Mouse (Mus musculus) olfactory bulb, adult 2 months (tissue): ENCODE data around the gene Twf2.
A peak's percentile ranks its signal among the peaks of the same experiment; 100 is the strongest.

ENCODE experiments used
- CTCF ChIP-seq: fragments of 200-500 bp; IDR thresholded peaks from 2 replicates; pipeline ENCODE4 v1.5.1; 2012; ENCODE audit warnings: low read depth, mild to moderate bottlenecking, low read length, moderate library complexity; ENCODE audit not compliant: insufficient read depth
- POLR2A ChIP-seq: fragments of 200-500 bp; IDR thresholded peaks from 2 replicates; pipeline ENCODE4 v1.6.1; 2012; ENCODE audit warnings: mild to moderate bottlenecking, low read depth, low read length, moderate library complexity; ENCODE audit not compliant: insufficient read depth

DNA sequence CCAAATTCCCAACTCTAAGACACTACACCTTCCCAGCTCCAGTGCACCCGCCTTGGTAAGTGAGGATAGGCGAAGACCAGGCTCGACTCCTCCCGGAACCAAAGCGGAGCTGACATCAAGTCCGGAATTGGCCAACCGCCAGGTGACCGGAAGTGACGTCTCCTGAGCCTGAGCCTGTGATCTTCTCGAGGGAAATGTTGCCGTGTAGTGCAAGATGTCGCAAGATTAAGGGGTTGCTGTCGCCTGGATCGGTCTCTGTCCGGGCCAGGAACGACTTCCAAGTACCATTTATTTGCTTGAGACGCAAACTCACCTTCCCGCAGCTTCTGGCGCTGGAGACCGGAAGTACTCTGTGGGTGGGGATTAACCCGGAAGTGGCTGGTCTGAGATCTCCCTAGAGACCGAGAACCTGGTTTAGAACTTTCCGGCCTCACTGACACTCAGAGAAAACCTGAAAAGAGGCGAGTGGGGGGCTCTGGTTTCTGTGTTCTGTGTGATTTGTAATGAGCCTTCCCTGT, 43.1 kb upstream of the Twf2 start:
- TF ChIP-seq POLR2A (0 out of 2 replicates have a peak, but pooled peaks have one; percentile 30), CTCF (no peak)
